Comparison of ENCODE assay signal across 8 mouse cellular contexts in the genomic region with DNA sequence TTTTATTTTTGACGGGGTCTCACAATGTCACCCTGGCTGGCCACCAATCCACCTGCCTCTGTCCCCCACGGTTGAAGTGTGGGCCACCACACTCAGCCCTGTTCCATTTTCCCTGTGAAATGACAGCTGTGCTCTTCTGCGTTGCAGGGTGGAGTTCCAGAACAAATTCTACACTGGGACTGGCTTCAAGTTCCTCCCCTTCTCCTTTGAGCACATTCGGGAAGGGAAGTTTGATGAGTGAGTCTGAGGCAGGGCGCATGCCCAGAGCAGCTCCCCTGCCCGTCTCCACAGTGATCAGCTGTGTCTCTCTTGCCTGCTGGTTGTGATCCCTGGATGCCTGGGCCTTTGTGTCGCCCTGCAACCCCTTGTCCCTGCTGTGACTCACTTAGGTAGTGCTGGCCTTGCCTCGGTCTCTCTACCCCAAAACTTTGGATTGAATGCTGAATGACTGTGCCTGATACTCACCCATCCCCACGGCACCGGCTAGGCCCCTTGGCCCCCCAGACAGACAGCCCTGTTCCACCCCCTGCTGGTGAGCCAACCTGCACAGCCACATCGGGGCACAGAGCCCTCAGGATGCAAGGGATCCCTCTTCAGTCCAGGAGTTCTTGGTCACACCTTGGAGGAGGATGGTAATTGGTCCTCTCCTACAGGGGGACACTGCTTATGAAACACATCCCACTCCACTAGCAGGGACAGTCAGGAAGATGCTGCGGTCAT. TPM values are rescaled to one million over a fixed set of nuclear protein-coding genes. Genes with fewer than 3 reads are reported as not detected.
DNase-seq lines count a peak whose midpoint lies in the region; ATAC-seq and TF ChIP-seq lines count a peak whose summit lies in the region.

No protein-coding gene starts in this region.

- H3K4me3 ChIP-seq in bone marrow, adult 2 months (replicated peaks; ENCODE audit: control insufficient read depth, low read depth, low read length): no peak overlapping the region
- H3K4me3 ChIP-seq in heart, embryonic 14.5 days (ENCODE audit: control insufficient read depth in 1 of 2, insufficient read depth in 1 of 2, low read depth in 1 of 2, low read length in 2 of 2): no peak overlapping the region
- H3K4me3 ChIP-seq in liver, embryonic 11.5 days (ENCODE audit: low read depth, low read length): no peak overlapping the region
- H3K4me3 ChIP-seq in stomach, postnatal 0 days (ENCODE audit: low read depth, low read length): no peak overlapping the region

- TF ChIP-seq CTCF in bone marrow, adult 2 months (IDR thresholded peaks at IDR 0.05; ENCODE audit: control insufficient read depth, insufficient read depth, low read length): no peak
- peak; percentile 47 for TF ChIP-seq CTCF in stomach, postnatal 0 days (IDR thresholded peaks at IDR 0.05; ENCODE audit: low read depth)

- H3K36me3 ChIP-seq in heart, embryonic 14.5 days (ENCODE audit: control insufficient read depth, insufficient read depth, low read length): peaks cover 15% of the 10 kb centered on the region; the same call in 1 of the 2 replicates
- H3K36me3 ChIP-seq in liver, embryonic 11.5 days (ENCODE audit: control insufficient read depth, insufficient read depth, low read length): peaks cover 13% of the 10 kb centered on the region
- H3K36me3 ChIP-seq in stomach, postnatal 0 days (ENCODE audit: control insufficient read depth, insufficient read depth, low read length): 0 out of 2 replicates have a peak, but pooled peaks cover 3% of the 10 kb centered on the region

- peaks cover 15% of the 10 kb centered on the region for H3K4me1 ChIP-seq in bone marrow, adult 2 months (ENCODE audit: control insufficient read depth, insufficient read depth, low read length)
- H3K4me1 ChIP-seq in heart, embryonic 14.5 days (ENCODE audit: control insufficient read depth in 2 of 2, insufficient read depth in 2 of 2, low read length in 2 of 2): peaks cover 78 to 94% of the 10 kb centered on the region in 2 experiments
- H3K4me1 ChIP-seq in liver, embryonic 11.5 days (replicated peaks; ENCODE audit: control insufficient read depth, insufficient read depth, low read length): peaks cover 63% of the 10 kb centered on the region
- H3K4me1 ChIP-seq in stomach, postnatal 0 days (replicated peaks; ENCODE audit: control insufficient read depth, insufficient read depth): peaks cover 25% of the 10 kb centered on the region

- no peak for ATAC-seq in heart, embryonic 14.5 days (ENCODE audit: insufficient number of reproducible peaks, insufficient read depth, low FRiP score, low read depth)
- ATAC-seq in liver, embryonic 11.5 days (replicated peaks; ENCODE audit: low FRiP score): no peak
- no peak for ATAC-seq in stomach, postnatal 0 days (ENCODE audit: low FRiP score, low TSS enrichment)

- no peak for TF ChIP-seq EP300 in stomach, postnatal 0 days (optimal IDR thresholded peaks at IDR 0.05)

- 47% methylated on average over 12 of the region's 12 CpGs for WGBS in bone marrow, adult 2 months
- 73% methylated on average over 12 of the region's 12 CpGs for WGBS in heart, embryonic 14.5 days
- WGBS in liver, embryonic 11.5 days: 76% methylated on average over 12 of the region's 12 CpGs
- WGBS in stomach, postnatal 0 days: 53% methylated on average over 12 of the region's 12 CpGs

- H3K9me3 ChIP-seq in heart, embryonic 14.5 days (ENCODE audit: control insufficient read depth, low read length): no peaks in the 10 kb centered on the region
- H3K9me3 ChIP-seq in liver, embryonic 11.5 days (ENCODE audit: control insufficient read depth, low read length): no peaks in the 10 kb centered on the region
- H3K9me3 ChIP-seq in stomach, postnatal 0 days (ENCODE audit: control insufficient read depth, low read length): no peaks in the 10 kb centered on the region

- H3K27me3 ChIP-seq in heart, embryonic 14.5 days (ENCODE audit: control insufficient read depth, insufficient read depth, low read length): no peaks in the 10 kb centered on the region
- H3K27me3 ChIP-seq in liver, embryonic 11.5 days (replicated peaks; ENCODE audit: control insufficient read depth, insufficient read depth, low read length): no peaks in the 10 kb centered on the region
- no peaks in the 10 kb centered on the region for H3K27me3 ChIP-seq in stomach, postnatal 0 days (ENCODE audit: control insufficient read depth, insufficient read depth, low read length)

- TF ChIP-seq POLR2A in bone marrow, adult 2 months (IDR thresholded peaks at IDR 0.05; ENCODE audit: borderline replicate concordance, control insufficient read depth, low read depth, low read length): 0 out of 2 replicates have a peak, but pooled peaks have one; percentile 25

- DNase-seq in layer of hippocampus, adult 18-20 months (ENCODE audit: low spot score in 2 of 2): peak; percentile 67 to 78
- no peak for DNase-seq in layer of hippocampus, adult 8-10 months (ENCODE audit: low spot score in 2 of 2)
- no peak for DNase-seq in liver, embryonic 11.5 days (ENCODE audit: low spot score)
- no peak for DNase-seq in stomach, postnatal 0 days (ENCODE audit: low spot score)
- no peak for DNase-seq in ovary, postnatal 14 days (ENCODE audit: low spot score)
- no peak for DNase-seq in B cell, adult 2 months

- no peak overlapping the region for H3K4me2 ChIP-seq in heart, embryonic 14.5 days (ENCODE audit: low read length)
- H3K4me2 ChIP-seq in liver, embryonic 11.5 days: no peak overlapping the region
- H3K4me2 ChIP-seq in stomach, postnatal 0 days (replicated peaks; ENCODE audit: low read depth): no peak overlapping the region

- H3K27ac ChIP-seq in bone marrow, adult 2 months (ENCODE audit: control insufficient read depth, insufficient read depth, low read depth, low read length, poor library complexity): peak overlapping the region; percentile 96
- H3K27ac ChIP-seq in heart, embryonic 14.5 days (replicated peaks in 1 of 2; ENCODE audit: control insufficient read depth in 1 of 2, insufficient read depth in 1 of 2, low read depth in 2 of 2, low read length in 2 of 2): peak overlapping the region; percentile 91 to 99
- peak overlapping the region; percentile 99 for H3K27ac ChIP-seq in liver, embryonic 11.5 days (ENCODE audit: low read depth, low read length)
- peak overlapping the region; percentile 94 for H3K27ac ChIP-seq in stomach, postnatal 0 days (replicated peaks)

- H3K9ac ChIP-seq in heart, embryonic 14.5 days (ENCODE audit: low read length): peak overlapping the region; percentile 63
- no peak overlapping the region for H3K9ac ChIP-seq in liver, embryonic 11.5 days (ENCODE audit: low read depth, low read length)
- H3K9ac ChIP-seq in stomach, postnatal 0 days (ENCODE audit: low read length): no peak overlapping the region

RNA-seq across cellular contexts. Expression of gene Naglu, which starts 7.5 kb away (rescaled TPM):
- total RNA-seq in layer of hippocampus, adult 18-20 months (2021): 1 to 10 TPM; 6.9 to 8.6 TPM
- 10 to 100 TPM in 2 of 4 experiments, 1 to 10 TPM in 2; 7.3 to 22.9 (median 15.2) TPM for total RNA-seq in layer of hippocampus, adult 8-10 months (2022)
- polyA plus RNA-seq in bone marrow, adult 2 months (2011; ENCODE audit: insufficient read depth, insufficient read length, low replicate concordance, missing spikeins): 3.4 and 5.6 TPM in 2 replicates
- polyA plus RNA-seq in heart, embryonic 14.5 days (2014; fragmentation: Nextera tagmentation; extraction: Ambion mirVana): 12.5 and 13.0 TPM in 2 replicates
- polyA plus RNA-seq in liver, embryonic 11.5 days (2014; fragmentation: Nextera tagmentation; extraction: Ambion mirVana): 7.7 and 8.0 TPM in 2 replicates
- 16.0 and 17.1 TPM in 2 replicates for polyA plus RNA-seq in stomach, postnatal 0 days (2015; fragmentation: Nextera tagmentation; extraction: Ambion mirVana)

RNA-seq across cellular contexts. Expression of gene Hsd17b1, which starts 15.9 kb away (rescaled TPM):
- total RNA-seq in layer of hippocampus, adult 18-20 months (2021): 1 to 10 TPM in 1 of 2 experiments, under 1 TPM in 1; 0.66 to 1.5 TPM
- 1 to 10 TPM in 3 of 4 experiments, under 1 TPM in 1; 0.83 to 1.4 (median 1.2) TPM for total RNA-seq in layer of hippocampus, adult 8-10 months (2022)
- 0.97 and 2.3 TPM in 2 replicates for polyA plus RNA-seq in bone marrow, adult 2 months (2011; ENCODE audit: insufficient read depth, insufficient read length, low replicate concordance, missing spikeins)
- 0.30 TPM in 1 of 2 replicates, not detected in the other for polyA plus RNA-seq in heart, embryonic 14.5 days (2014; fragmentation: Nextera tagmentation; extraction: Ambion mirVana)
- 0.12 and 0.27 TPM in 2 replicates for polyA plus RNA-seq in liver, embryonic 11.5 days (2014; fragmentation: Nextera tagmentation; extraction: Ambion mirVana)
- 0.08 TPM in 1 of 2 replicates, not detected in the other for polyA plus RNA-seq in stomach, postnatal 0 days (2015; fragmentation: Nextera tagmentation; extraction: Ambion mirVana)

RNA-seq across cellular contexts. Expression of gene Coasy, which starts 20.0 kb away (rescaled TPM):
- 10 to 100 TPM; 24.5 to 25.7 TPM for total RNA-seq in layer of hippocampus, adult 18-20 months (2021)
- total RNA-seq in layer of hippocampus, adult 8-10 months (2022): 10 to 100 TPM; 24.5 to 29.1 (median 27.6) TPM
- 11.2 and 25.5 TPM in 2 replicates for polyA plus RNA-seq in bone marrow, adult 2 months (2011; ENCODE audit: insufficient read depth, insufficient read length, low replicate concordance, missing spikeins)
- polyA plus RNA-seq in heart, embryonic 14.5 days (2014; fragmentation: Nextera tagmentation; extraction: Ambion mirVana): 27.4 and 31.4 TPM in 2 replicates
- polyA plus RNA-seq in liver, embryonic 11.5 days (2014; fragmentation: Nextera tagmentation; extraction: Ambion mirVana): 43.3 and 45.8 TPM in 2 replicates
- polyA plus RNA-seq in stomach, postnatal 0 days (2015; fragmentation: Nextera tagmentation; extraction: Ambion mirVana): 26.4 and 26.8 TPM in 2 replicates

RNA-seq across cellular contexts. Expression of gene Mlx, which starts 24.8 kb away (rescaled TPM):
- 10 to 100 TPM; 41.6 to 44.3 TPM for total RNA-seq in layer of hippocampus, adult 18-20 months (2021)
- total RNA-seq in layer of hippocampus, adult 8-10 months (2022): 10 to 100 TPM; 36.2 to 41.6 (median 39.6) TPM
- polyA plus RNA-seq in bone marrow, adult 2 months (2011; ENCODE audit: insufficient read depth, insufficient read length, low replicate concordance, missing spikeins): 15.3 and 23.6 TPM in 2 replicates
- 32.4 and 35.7 TPM in 2 replicates for polyA plus RNA-seq in heart, embryonic 14.5 days (2014; fragmentation: Nextera tagmentation; extraction: Ambion mirVana)
- 45.3 and 45.6 TPM in 2 replicates for polyA plus RNA-seq in liver, embryonic 11.5 days (2014; fragmentation: Nextera tagmentation; extraction: Ambion mirVana)
- 42.3 and 42.4 TPM in 2 replicates for polyA plus RNA-seq in stomach, postnatal 0 days (2015; fragmentation: Nextera tagmentation; extraction: Ambion mirVana)

RNA-seq across cellular contexts. Expression of gene Psmc3ip, which starts 32.9 kb away (rescaled TPM):
- 1 to 10 TPM; 3.4 to 5.4 TPM for total RNA-seq in layer of hippocampus, adult 18-20 months (2021)
- 1 to 10 TPM; 2.5 to 5.4 (median 3.9) TPM for total RNA-seq in layer of hippocampus, adult 8-10 months (2022)
- polyA plus RNA-seq in bone marrow, adult 2 months (2011; ENCODE audit: insufficient read depth, insufficient read length, low replicate concordance, missing spikeins): 12.6 and 14.3 TPM in 2 replicates
- polyA plus RNA-seq in heart, embryonic 14.5 days (2014; fragmentation: Nextera tagmentation; extraction: Ambion mirVana): 22.8 and 22.9 TPM in 2 replicates
- polyA plus RNA-seq in liver, embryonic 11.5 days (2014; fragmentation: Nextera tagmentation; extraction: Ambion mirVana): 40.7 and 42.8 TPM in 2 replicates
- polyA plus RNA-seq in stomach, postnatal 0 days (2015; fragmentation: Nextera tagmentation; extraction: Ambion mirVana): 10.6 and 11.8 TPM in 2 replicates

Comparison
In these comparisons a context has a peak if more than half of its experiments do, and no peak if none do; other contexts are left out.
1. DNase-seq: peak in layer of hippocampus, adult 18-20 months (2 of 2); none in layer of hippocampus, adult 8-10 months (0 of 2), liver, embryonic 11.5 days (single experiment), stomach, postnatal 0 days (single experiment), ovary, postnatal 14 days (single experiment) and B cell, adult 2 months (0 of 2).
2. Peak in every context shown above with its lines, with median percentiles within 50 percentile points of each other: H3K27ac ChIP-seq.